Comparison of ENCODE assay signal across 9 mouse cellular contexts in the genomic region with DNA sequence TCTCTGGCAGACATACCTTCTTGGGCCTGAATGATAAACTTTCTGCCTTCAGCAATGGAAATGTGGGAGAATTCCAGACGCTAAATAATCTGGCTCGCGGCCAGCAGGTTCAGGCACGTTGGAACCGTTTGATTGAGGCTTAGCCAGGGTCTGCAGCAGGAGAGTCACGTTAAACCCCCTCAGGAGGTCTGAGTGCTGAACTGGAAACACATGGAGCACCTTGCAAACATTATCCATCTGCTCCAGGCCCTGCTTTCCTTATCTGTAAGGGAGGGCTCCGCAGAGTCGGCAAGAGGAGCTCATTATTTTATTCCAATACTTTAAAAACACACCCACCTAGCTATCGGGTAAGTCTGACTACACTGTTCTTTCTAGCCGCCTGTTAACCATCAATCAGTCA. TPM values are rescaled to one million over a fixed set of nuclear protein-coding genes. Genes with fewer than 3 reads are reported as not detected.
DNase-seq lines count a peak whose midpoint lies in the region; ATAC-seq and TF ChIP-seq lines count a peak whose summit lies in the region.
"Had no signal": no experiment of that assay in that cellular context is flagged by ENCODE, and none has a peak within 500 bp of the region (broad histone marks: within the 10 kb centered on the region; RNA-seq: fewer than 3 reads in every experiment).

No protein-coding gene starts in this region.

- intact Hi-C loops in left cerebral cortex, adult 2 months (cut with DNase I), result no loop called here

- peak; percentile 18 for DNase-seq in heart, postnatal 0 days (ENCODE audit: low spot score)
- no peak for DNase-seq in heart, adult 8-10 months (ENCODE audit: low spot score)
- DNase-seq in embryonic facial prominence, embryonic 14.5 days (ENCODE audit: low spot score), result peak; percentile 91
- no peak for DNase-seq in left cerebral cortex, adult 2 months (ENCODE audit: extremely low spot score in 1 of 2, low spot score in 2 of 2)
- no peak for DNase-seq in liver, embryonic 11.5 days (ENCODE audit: low spot score)

- no peaks in the 10 kb centered on the region for H3K36me3 ChIP-seq in heart, postnatal 0 days (replicated peaks; ENCODE audit: control insufficient read depth, insufficient read depth, low read length)
- H3K36me3 ChIP-seq in embryonic facial prominence, embryonic 14.5 days (ENCODE audit: control insufficient read depth, insufficient read depth, low read length), result no peaks in the 10 kb centered on the region
- H3K36me3 ChIP-seq in intestine, embryonic 16.5 days (ENCODE audit: control insufficient read depth, insufficient read depth, low read length), result no peaks in the 10 kb centered on the region
- H3K36me3 ChIP-seq in neural tube, embryonic 12.5 days, result no peaks in the 10 kb centered on the region
- no peaks in the 10 kb centered on the region for H3K36me3 ChIP-seq in liver, embryonic 11.5 days (ENCODE audit: control insufficient read depth, insufficient read depth, low read length)

- no peak overlapping the region for H3K9ac ChIP-seq in heart, postnatal 0 days (replicated peaks; ENCODE audit: low read depth, low read length)
- no peak overlapping the region for H3K9ac ChIP-seq in embryonic facial prominence, embryonic 14.5 days (ENCODE audit: low read depth, low read length)
- H3K9ac ChIP-seq in intestine, embryonic 16.5 days (ENCODE audit: low read depth, low read length), result no peak overlapping the region
- no peak overlapping the region for H3K9ac ChIP-seq in neural tube, embryonic 12.5 days
- H3K9ac ChIP-seq in liver, embryonic 11.5 days (ENCODE audit: low read depth, low read length), result no peak overlapping the region

- no peak for TF ChIP-seq EP300 in heart, postnatal 0 days (IDR thresholded peaks at IDR 0.05; ENCODE audit: low read depth)

- no peaks in the 10 kb centered on the region for H3K27me3 ChIP-seq in heart, postnatal 0 days (ENCODE audit: control insufficient read depth, insufficient read depth, low read length)
- H3K27me3 ChIP-seq in embryonic facial prominence, embryonic 14.5 days (replicated peaks; ENCODE audit: control insufficient read depth, insufficient read depth, low read length), result no peaks in the 10 kb centered on the region
- no peaks in the 10 kb centered on the region for H3K27me3 ChIP-seq in intestine, embryonic 16.5 days (replicated peaks; ENCODE audit: control insufficient read depth, insufficient read depth, low read length)
- no peaks in the 10 kb centered on the region for H3K27me3 ChIP-seq in neural tube, embryonic 12.5 days (replicated peaks)
- H3K27me3 ChIP-seq in liver, embryonic 11.5 days (replicated peaks; ENCODE audit: control insufficient read depth, insufficient read depth, low read length), result no peaks in the 10 kb centered on the region
- H3K27me3 ChIP-seq: CH12.LX had no signal

- H3K9me3 ChIP-seq in heart, postnatal 0 days (replicated peaks; ENCODE audit: control insufficient read depth, low read length), result peaks cover 4% of the 10 kb centered on the region; the same call in 1 of the 2 replicates
- H3K9me3 ChIP-seq in embryonic facial prominence, embryonic 14.5 days (ENCODE audit: control insufficient read depth, low read length), result 0 out of 2 replicates have a peak, but pooled peaks cover 4% of the 10 kb centered on the region
- H3K9me3 ChIP-seq in intestine, embryonic 16.5 days (ENCODE audit: control insufficient read depth, low read length), result no peaks in the 10 kb centered on the region
- H3K9me3 ChIP-seq in neural tube, embryonic 12.5 days, result no peaks in the 10 kb centered on the region
- H3K9me3 ChIP-seq in liver, embryonic 11.5 days (ENCODE audit: control insufficient read depth, low read length), result no peaks in the 10 kb centered on the region

- ATAC-seq in heart, postnatal 0 days (ENCODE audit: insufficient read depth, low read depth), result no peak
- ATAC-seq in embryonic facial prominence, embryonic 14.5 days (ENCODE audit: low read depth), result peak; percentile 82
- peak; percentile 54; the same call in 1 of the 2 replicates for ATAC-seq in intestine, embryonic 16.5 days
- no peak for ATAC-seq in neural tube, embryonic 12.5 days (ENCODE audit: low FRiP score, low read depth)
- no peak for ATAC-seq in inflammation-experienced regulatory T-cells, adult 6 months
- no peak for ATAC-seq in liver, embryonic 11.5 days (replicated peaks; ENCODE audit: low FRiP score)

- H3K4me1 ChIP-seq in heart, postnatal 0 days (ENCODE audit: control insufficient read depth, insufficient read depth), result peaks cover 30% of the 10 kb centered on the region
- H3K4me1 ChIP-seq in embryonic facial prominence, embryonic 14.5 days (ENCODE audit: control insufficient read depth, insufficient read depth, low read length), result peaks cover 14% of the 10 kb centered on the region; the same call in 1 of the 2 replicates
- peaks cover 20% of the 10 kb centered on the region for H3K4me1 ChIP-seq in intestine, embryonic 16.5 days (ENCODE audit: control insufficient read depth, insufficient read depth, low read length)
- H3K4me1 ChIP-seq in neural tube, embryonic 12.5 days, result peaks cover 30% of the 10 kb centered on the region
- peaks cover 6% of the 10 kb centered on the region; the same call in 1 of the 2 replicates for H3K4me1 ChIP-seq in liver, embryonic 11.5 days (replicated peaks; ENCODE audit: control insufficient read depth, insufficient read depth, low read length)

- H3K4me2 ChIP-seq in heart, postnatal 0 days (ENCODE audit: low read depth, low read length), result no peak overlapping the region
- peak overlapping the region; percentile 4; the same call in 1 of the 2 replicates for H3K4me2 ChIP-seq in embryonic facial prominence, embryonic 14.5 days (ENCODE audit: low read depth, low read length)
- H3K4me2 ChIP-seq in intestine, embryonic 16.5 days (ENCODE audit: low read depth, low read length), result no peak overlapping the region
- 0 out of 2 replicates have a peak overlapping the region, but pooled peaks have one; percentile 26 for H3K4me2 ChIP-seq in neural tube, embryonic 12.5 days (replicated peaks)
- H3K4me2 ChIP-seq in liver, embryonic 11.5 days, result no peak overlapping the region

- TF ChIP-seq CTCF in heart, postnatal 0 days (IDR thresholded peaks at IDR 0.05; ENCODE audit: low read depth), result no peak
- no peak for TF ChIP-seq CTCF in left cerebral cortex, adult 2 months (IDR thresholded peaks at IDR 0.05)

- 4% methylated on average over 10 of the region's 10 CpGs for WGBS in heart, postnatal 0 days
- WGBS in embryonic facial prominence, embryonic 14.5 days, result 5% methylated on average over 10 of the region's 10 CpGs
- WGBS in intestine, embryonic 16.5 days, result 9% methylated on average over 10 of the region's 10 CpGs
- WGBS in neural tube, embryonic 12.5 days, result 7% methylated on average over 10 of the region's 10 CpGs
- 23% methylated on average over 10 of the region's 10 CpGs for WGBS in liver, embryonic 11.5 days

- H3K27ac ChIP-seq in heart, postnatal 0 days (ENCODE audit: low read depth), result no peak overlapping the region
- H3K27ac ChIP-seq in embryonic facial prominence, embryonic 14.5 days (replicated peaks; ENCODE audit: low read depth, low read length), result no peak overlapping the region
- H3K27ac ChIP-seq in intestine, embryonic 16.5 days (ENCODE audit: low read length), result no peak overlapping the region; the same call in 1 of the 2 replicates
- H3K27ac ChIP-seq in neural tube, embryonic 12.5 days, result no peak overlapping the region
- H3K27ac ChIP-seq in left cerebral cortex, adult 2 months, result no peak overlapping the region
- H3K27ac ChIP-seq in liver, embryonic 11.5 days (ENCODE audit: low read depth, low read length), result no peak overlapping the region

- H3K4me3 ChIP-seq in heart, postnatal 0 days (ENCODE audit: low read depth, low read length), result no peak overlapping the region
- no peak overlapping the region for H3K4me3 ChIP-seq in embryonic facial prominence, embryonic 14.5 days (ENCODE audit: low read depth, low read length)
- H3K4me3 ChIP-seq in intestine, embryonic 16.5 days (ENCODE audit: low read length), result no peak overlapping the region
- H3K4me3 ChIP-seq in neural tube, embryonic 12.5 days, result no peak overlapping the region
- no peak overlapping the region for H3K4me3 ChIP-seq in left cerebral cortex, adult 2 months
- H3K4me3 ChIP-seq in liver, embryonic 11.5 days (ENCODE audit: low read depth, low read length), result no peak overlapping the region

RNA-seq across cellular contexts. Expression of a gene that starts 52.3 kb away (rescaled TPM):
- total RNA-seq in heart, postnatal 0 days (2014; rRNA removed; ENCODE audit: low replicate concordance), result 11.3 and 15.5 TPM in 2 replicates
- 2.2 and 3.1 TPM in 2 replicates for polyA plus RNA-seq in heart, postnatal 0 days (2015; fragmentation: Nextera tagmentation; extraction: Ambion mirVana)
- 1 to 10 TPM; 2.6 to 3.6 (median 2.9) TPM for total RNA-seq in heart, adult 8-10 months (2022)
- polyA plus RNA-seq in embryonic facial prominence, embryonic 14.5 days (2014; fragmentation: Nextera tagmentation; extraction: Ambion mirVana), result 25.2 and 33.3 TPM in 2 replicates
- 7.8 and 8.9 TPM in 2 replicates for polyA plus RNA-seq in intestine, embryonic 16.5 days (2015; fragmentation: Nextera tagmentation; extraction: Ambion mirVana)
- 26.0 and 30.2 TPM in 2 replicates for polyA plus RNA-seq in neural tube, embryonic 12.5 days (2016; fragmentation: Nextera tagmentation; extraction: Ambion mirVana)
- 10 to 100 TPM in 1 of 2 experiments, 1 to 10 TPM in 1; 9.2 to 15.9 TPM for total RNA-seq in left cerebral cortex, adult 2 months (2021)
- not detected for polyA plus RNA-seq in inflammation-experienced regulatory T-cells, adult 6 months (2017; shearing (Covaris generic))
- 10.0 and 12.1 TPM in 2 replicates for polyA plus RNA-seq in liver, embryonic 11.5 days (2014; fragmentation: Nextera tagmentation; extraction: Ambion mirVana)

Comparison
In these comparisons a context has a peak if more than half of its experiments do, and no peak if none do; other contexts are left out.
1. DNase-seq: peak in heart, postnatal 0 days (single experiment) and embryonic facial prominence, embryonic 14.5 days (single experiment); none in heart, adult 8-10 months (single experiment), left cerebral cortex, adult 2 months (0 of 2) and liver, embryonic 11.5 days (single experiment).
2. ATAC-seq: peak in embryonic facial prominence, embryonic 14.5 days (single experiment) and intestine, embryonic 16.5 days (single experiment); none in heart, postnatal 0 days (single experiment), neural tube, embryonic 12.5 days (single experiment), inflammation-experienced regulatory T-cells, adult 6 months (single experiment) and liver, embryonic 11.5 days (single experiment).
3. H3K4me2 ChIP-seq: peak in embryonic facial prominence, embryonic 14.5 days (single experiment) and neural tube, embryonic 12.5 days (single experiment); none in heart, postnatal 0 days (single experiment), intestine, embryonic 16.5 days (single experiment) and liver, embryonic 11.5 days (single experiment).